Comparison of ENCODE assay signal across 17 mouse cellular contexts in the genomic region with DNA sequence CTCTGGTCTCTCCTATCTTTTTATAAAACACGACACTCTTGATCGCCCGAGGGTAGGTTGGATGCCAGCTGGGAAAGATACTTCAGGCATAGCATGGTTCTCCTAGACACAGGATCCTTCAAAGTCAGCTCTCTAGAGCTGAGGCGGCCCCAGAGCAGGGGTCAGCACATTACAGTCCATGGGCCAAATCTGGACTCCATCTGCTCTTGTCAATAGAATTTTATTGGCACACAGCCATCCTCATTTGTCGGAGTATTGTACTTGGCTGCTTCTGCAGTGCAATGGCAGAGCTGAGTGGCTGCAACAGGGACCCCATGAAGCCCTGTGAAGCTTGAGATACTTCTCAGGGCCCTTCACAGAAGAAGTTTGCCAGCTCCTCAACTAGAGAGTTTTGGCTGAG. TPM values are rescaled to one million over a fixed set of nuclear protein-coding genes. Genes with fewer than 3 reads are reported as not detected.
DNase-seq lines count a peak whose midpoint lies in the region; ATAC-seq and TF ChIP-seq lines count a peak whose summit lies in the region.
"Had no signal": no experiment of that assay in that cellular context is flagged by ENCODE, and none has a peak within 500 bp of the region (broad histone marks: within the 10 kb centered on the region; RNA-seq: fewer than 3 reads in every experiment).

No protein-coding gene starts in this region.

- H3K4me2 ChIP-seq in forebrain, embryonic 14.5 days (ENCODE audit: low read length): no peak overlapping the region
- H3K4me2 ChIP-seq in forebrain, postnatal 0 days (ENCODE audit: low read depth): no peak overlapping the region
- H3K4me2 ChIP-seq: intestine, embryonic 15.5 days; liver, embryonic 13.5 days; neural tube, embryonic 12.5 days had no signal

- peak; percentile 35; the same call in 1 of the 2 replicates for ATAC-seq in forebrain, embryonic 14.5 days
- ATAC-seq in forebrain, postnatal 0 days: no peak
- ATAC-seq: intestine, embryonic 15.5 days had no signal

- H3K27ac ChIP-seq in forebrain, embryonic 14.5 days (ENCODE audit: low read depth, low read length): no peak overlapping the region
- H3K27ac ChIP-seq in forebrain, postnatal 0 days (ENCODE audit: low read depth, low read length): no peak overlapping the region
- H3K27ac ChIP-seq in thymus, adult 2 months (ENCODE audit: control insufficient read depth, insufficient read depth, low read length): no peak overlapping the region
- H3K27ac ChIP-seq: intestine, embryonic 15.5 days; liver, embryonic 13.5 days; neural tube, embryonic 12.5 days had no signal

- intact Hi-C loops in left cerebral cortex, postnatal 4 days (cut with DNase I): no loop called here
- intact Hi-C loops in left cerebral cortex, postnatal 14 days (cut with DNase I): no loop called here

- no peaks in the 10 kb centered on the region for H3K27me3 ChIP-seq in forebrain, embryonic 14.5 days (replicated peaks; ENCODE audit: control insufficient read depth, insufficient read depth, low read length)
- H3K27me3 ChIP-seq in forebrain, postnatal 0 days (ENCODE audit: insufficient read depth, low read length): no peaks in the 10 kb centered on the region
- no peaks in the 10 kb centered on the region for H3K27me3 ChIP-seq in thymus, adult 2 months (ENCODE audit: control insufficient read depth, insufficient read depth, low read length)
- H3K27me3 ChIP-seq: intestine, embryonic 15.5 days; liver, embryonic 13.5 days; neural tube, embryonic 12.5 days had no signal

- peaks cover 22% of the 10 kb centered on the region for H3K4me1 ChIP-seq in forebrain, embryonic 14.5 days (ENCODE audit: control insufficient read depth, insufficient read depth, low read length)
- no peaks in the 10 kb centered on the region for H3K4me1 ChIP-seq in forebrain, postnatal 0 days (ENCODE audit: insufficient read depth)
- no peaks in the 10 kb centered on the region for H3K4me1 ChIP-seq in thymus, adult 2 months (replicated peaks; ENCODE audit: control insufficient read depth, insufficient read depth, low read length)
- H3K4me1 ChIP-seq: liver, embryonic 13.5 days had no signal

- H3K36me3 ChIP-seq in forebrain, embryonic 14.5 days (ENCODE audit: control insufficient read depth, insufficient read depth, low read length): no peaks in the 10 kb centered on the region
- H3K36me3 ChIP-seq in forebrain, postnatal 0 days (ENCODE audit: insufficient read depth): no peaks in the 10 kb centered on the region
- no peaks in the 10 kb centered on the region for H3K36me3 ChIP-seq in thymus, adult 2 months (ENCODE audit: control insufficient read depth, insufficient read depth, low read length)
- H3K36me3 ChIP-seq: G1E; intestine, embryonic 15.5 days; liver, embryonic 13.5 days; neural tube, embryonic 12.5 days had no signal

- TF ChIP-seq CTCF in forebrain, postnatal 0 days (IDR thresholded peaks at IDR 0.05; ENCODE audit: low read depth): no peak
- no peak for TF ChIP-seq CTCF in thymus, adult 2 months (IDR thresholded peaks at IDR 0.05; ENCODE audit: borderline replicate concordance, control insufficient read depth, extremely low read depth, insufficient read depth, low read length, poor library complexity)

- no peak overlapping the region for H3K9ac ChIP-seq in forebrain, embryonic 14.5 days (ENCODE audit: low read length)
- no peak overlapping the region for H3K9ac ChIP-seq in forebrain, postnatal 0 days
- H3K9ac ChIP-seq: intestine, embryonic 15.5 days; liver, embryonic 13.5 days; neural tube, embryonic 12.5 days had no signal

- no peak for TF ChIP-seq POLR2A in thymus, adult 2 months (IDR thresholded peaks at IDR 0.05; ENCODE audit: control insufficient read depth, extremely low read depth, insufficient read depth, low read length, poor library complexity)

- no peak for DNase-seq in forebrain, embryonic 14.5 days (ENCODE audit: low spot score)
- DNase-seq in forebrain, postnatal 0 days: no peak
- DNase-seq in left cerebral cortex, postnatal 4 days: peak; percentile 7
- no peak for DNase-seq in left cerebral cortex, postnatal 14 days (ENCODE audit: low spot score in 2 of 2)
- peak; percentile 49 for DNase-seq in retina, postnatal 1 day
- DNase-seq in retina, embryonic 14.5 days (ENCODE audit: low spot score): no peak
- DNase-seq in thymus, adult 2 months: no peak
- DNase-seq in thymus, postnatal 14 days: no peak
- DNase-seq: adrenal gland, adult 8-10 months; cerebellum, adult 8-10 months; heart, postnatal 14 days; liver, embryonic 13.5 days; spleen, adult 18-20 months had no signal

- no peak overlapping the region for H3K4me3 ChIP-seq in forebrain, embryonic 14.5 days (ENCODE audit: low read depth, low read length)
- H3K4me3 ChIP-seq in forebrain, postnatal 0 days (ENCODE audit: low read depth, low read length): no peak overlapping the region
- no peak overlapping the region for H3K4me3 ChIP-seq in thymus, adult 2 months (ENCODE audit: control insufficient read depth, insufficient read depth, low read length)
- H3K4me3 ChIP-seq: intestine, embryonic 15.5 days; liver, embryonic 13.5 days; neural tube, embryonic 12.5 days had no signal

- 55% methylated on average over 5 of the region's 5 CpGs for WGBS in forebrain, embryonic 14.5 days
- 35% methylated on average over 5 of the region's 5 CpGs for WGBS in forebrain, postnatal 0 days
- 96% methylated on average over 5 of the region's 5 CpGs for WGBS in thymus, adult 2 months

- H3K9me3 ChIP-seq in forebrain, embryonic 14.5 days (replicated peaks; ENCODE audit: control insufficient read depth, low read length): no peaks in the 10 kb centered on the region
- no peaks in the 10 kb centered on the region for H3K9me3 ChIP-seq in forebrain, postnatal 0 days (ENCODE audit: low read length)
- H3K9me3 ChIP-seq: G1E; intestine, embryonic 15.5 days; liver, embryonic 13.5 days; neural tube, embryonic 12.5 days had no signal

RNA-seq across cellular contexts. Expression of a gene that starts 9.1 kb away (rescaled TPM):
- 384 and 410 TPM in 2 replicates for polyA plus RNA-seq in forebrain, embryonic 14.5 days (2014; fragmentation: Nextera tagmentation; extraction: Ambion mirVana)
- 311 and 330 TPM in 2 replicates for total RNA-seq in forebrain, postnatal 0 days (2014; rRNA removed)
- 341 and 409 TPM in 2 replicates for polyA plus RNA-seq in forebrain, postnatal 0 days (2015; fragmentation: Nextera tagmentation; extraction: Ambion mirVana)
- total RNA-seq in left cerebral cortex, postnatal 4 days (2021): 100 to 1,000 TPM; 157 to 158 TPM
- total RNA-seq in left cerebral cortex, postnatal 14 days (2021): 100 to 1,000 TPM; 102 to 116 TPM
- 13.3 and 16.4 TPM in 2 replicates for polyA plus RNA-seq in thymus, adult 2 months (2012; rRNA removed)
- total RNA-seq: megakaryocyte, adult 5-6 weeks had no signal
- polyA plus RNA-seq: G1E had no signal

RNA-seq across cellular contexts. Expression of a gene that starts 59.5 kb away (rescaled TPM):
- polyA plus RNA-seq in forebrain, embryonic 14.5 days (2014; fragmentation: Nextera tagmentation; extraction: Ambion mirVana): 17.9 and 19.7 TPM in 2 replicates
- total RNA-seq in forebrain, postnatal 0 days (2014; rRNA removed): 68.2 and 104 TPM in 2 replicates
- polyA plus RNA-seq in forebrain, postnatal 0 days (2015; fragmentation: Nextera tagmentation; extraction: Ambion mirVana): 26.1 and 36.2 TPM in 2 replicates
- 100 to 1,000 TPM; 114 to 119 TPM for total RNA-seq in left cerebral cortex, postnatal 4 days (2021)
- 10 to 100 TPM; 65.5 to 79.3 TPM for total RNA-seq in left cerebral cortex, postnatal 14 days (2021)
- polyA plus RNA-seq in thymus, adult 2 months (2012; rRNA removed): 27.0 and 58.3 TPM in 2 replicates

Comparison
In these comparisons a context has a peak if more than half of its experiments do, and no peak if none do; other contexts are left out.
1. DNase-seq: peak in left cerebral cortex, postnatal 4 days (single experiment) and retina, postnatal 1 day (single experiment); none in forebrain, embryonic 14.5 days (single experiment), forebrain, postnatal 0 days (single experiment), left cerebral cortex, postnatal 14 days (0 of 2), retina, embryonic 14.5 days (single experiment), thymus, adult 2 months (single experiment) and thymus, postnatal 14 days (single experiment).